Mouse (Mus musculus) frontal cortex, adult 2 months (tissue): ENCODE results near the gene Dazap1. TPM values are rescaled to one million over a fixed set of nuclear protein-coding genes. Genes with fewer than 3 reads are reported as not detected.
A peak's percentile ranks its signal among the peaks of the same experiment; 100 is the strongest.
"Not testable (repeated sequence)": the region's sequence is repeated elsewhere in the genome, so short reads cannot be mapped to it uniquely, and the experiment has no call there.

Experiments used
- DNase-seq, 2 experiments: peaks; one replicate each; pipeline ENCODE4 v3.0.0; 2022; ENCODE audit warnings: low spot score in 1 of 2; ENCODE audit errors: extremely low spot score in 1 of 2
- polyA plus RNA-seq: library from polyadenylated mRNA; depleted of rRNA; stranded (reverse); fragments of >200 nt; gene quantifications from 2 replicates; pipeline ENCODE4 v1.2.3, GENCODE M21; 2012; rRNA removed

The Dazap1 gene
- 76.6 and 86.3 TPM in 2 replicates for polyA plus RNA-seq

GRCm38 (mm10) chr10:80260642-80261584 is at the start of gene Dazap1, which contains the start of gene Gamt:
Gene Dazap1, plus strand, starts transcription at chr10:80261486.
Gene Gamt, minus strand, starts transcription at chr10:80261012.
- peak; percentile 81 to 93 for DNase-seq

- DNase-seq, result not testable (repeated sequence)
These were observed 49.7 kb upstream of the Dazap1 start for GRCm38 (mm10) chr10:80211547-80212103.

- no peak for DNase-seq
These were observed 46.1 kb upstream of the Dazap1 start for GRCm38 (mm10) chr10:80215048-80215772.

- no peak for DNase-seq
These were observed 40.6 kb upstream of the Dazap1 start for GRCm38 (mm10) chr10:80220676-80221075.

- not testable (repeated sequence) for DNase-seq
These were observed 38.1 kb upstream of the Dazap1 start for GRCm38 (mm10) chr10:80223137-80223536.

GRCm38 (mm10) chr10:80226071-80226415 is 35.2 kb upstream of the Dazap1 start:
- DNase-seq, result no peak

- DNase-seq, result peak; percentile 98 to 99
These were observed 34.7 kb upstream of the Dazap1 start, which contains the start of gene Mum1 for GRCm38 (mm10) chr10:80226416-80227165. Gene Mum1, plus strand, starts transcription at chr10:80226434.

GRCm38 (mm10) chr10:80227166-80227539 is 34.1 kb upstream of the Dazap1 start:
- no peak for DNase-seq

- DNase-seq, result no peak
These were observed 33.2 kb upstream of the Dazap1 start for GRCm38 (mm10) chr10:80227877-80228775.

GRCm38 (mm10) chr10:80236145-80236825 is 25.0 kb upstream of the Dazap1 start:
- DNase-seq, result no peak

GRCm38 (mm10) chr10:80237020-80237419 is 24.3 kb upstream of the Dazap1 start:
- DNase-seq, result no peak

GRCm38 (mm10) chr10:80238306-80238705 is 23.0 kb upstream of the Dazap1 start:
- no peak for DNase-seq

GRCm38 (mm10) chr10:80239791-80240190 is 21.5 kb upstream of the Dazap1 start:
- no peak for DNase-seq

GRCm38 (mm10) chr10:80242088-80242487 is 19.2 kb upstream of the Dazap1 start:
- no peak for DNase-seq

GRCm38 (mm10) chr10:80242607-80243006 is 18.7 kb upstream of the Dazap1 start:
- no peak for DNase-seq

GRCm38 (mm10) chr10:80244791-80245399 is 16.4 kb upstream of the Dazap1 start:
- DNase-seq, result no peak

GRCm38 (mm10) chr10:80245600-80245999 is 15.7 kb upstream of the Dazap1 start:
- peak; percentile 73 to 95 for DNase-seq

GRCm38 (mm10) chr10:80247849-80248248 is 13.4 kb upstream of the Dazap1 start:
- peak in 1 of 2 experiments; percentile 51 for DNase-seq
